In genomic region chr2:118813981-118814836, GRCm38 (mm10) we compare ENCODE assay signal across 8 mouse cellular contexts. TPM values are rescaled to one million over a fixed set of nuclear protein-coding genes. Genes with fewer than 3 reads are reported as not detected.
DNase-seq lines count a peak whose midpoint lies in the region; ATAC-seq and TF ChIP-seq lines count a peak whose summit lies in the region.

Gene Knstrn (plus strand): TSS chr2:118814003.

- no peaks in the 10 kb centered on the region for H3K79me2 ChIP-seq in liver, adult 2 months (ENCODE audit: control insufficient read depth, insufficient read depth, low read length)

- H3K36me3 ChIP-seq in erythroblast, embryonic 14.5 days (ENCODE audit: control insufficient read depth) = peaks cover 41% of the 10 kb centered on the region
- peaks cover 27% of the 10 kb centered on the region for H3K36me3 ChIP-seq in heart, embryonic 12.5 days
- peaks cover 22% of the 10 kb centered on the region for H3K36me3 ChIP-seq in kidney, embryonic 16.5 days (ENCODE audit: insufficient read depth, low read length)
- no peaks in the 10 kb centered on the region for H3K36me3 ChIP-seq in liver, adult 2 months (ENCODE audit: control insufficient read depth, insufficient read depth, low read length)

- peak; percentile 92 for ATAC-seq in heart, embryonic 12.5 days (ENCODE audit: insufficient number of reproducible peaks, low FRiP score)
- peak; percentile 96 for ATAC-seq in kidney, embryonic 16.5 days (ENCODE audit: low FRiP score, low TSS enrichment)
- peak; percentile 100 for ATAC-seq in monocyte, adult 5-6 weeks (replicated peaks; ENCODE audit: insufficient number of reproducible peaks, low FRiP score, low TSS enrichment, poor library complexity, severe bottlenecking)

- no peak for TF ChIP-seq POLR2A in liver, adult 2 months (IDR thresholded peaks at IDR 0.05; ENCODE audit: extremely low read depth, insufficient read depth, low read length)

- peak; percentile 93 for DNase-seq in CD4-positive, CD25-positive, alpha-beta regulatory T cell, adult 2 months (ENCODE audit: low read depth, low spot score)
- peak; percentile 74 for DNase-seq in brain, embryonic 18.5 days (ENCODE audit: low read depth, low spot score)
- peak; percentile 89 for DNase-seq in liver, adult 2 months (ENCODE audit: extremely low read depth, low read depth, low spot score)
- DNase-seq in spleen, postnatal 36 days (ENCODE audit: low spot score in 2 of 2) = peak; percentile 91 to 93

- peak within 1 kb of the TSS; percentile 80 for H3K4me2 ChIP-seq in heart, embryonic 12.5 days
- H3K4me2 ChIP-seq in kidney, embryonic 16.5 days (replicated peaks; ENCODE audit: low read depth, low read length) = peak within 1 kb of the TSS; percentile 73

- TF ChIP-seq CTCF in liver, adult 2 months (IDR thresholded peaks at IDR 0.05; ENCODE audit: low read depth, low read length) = no peak

- peak within 1 kb of the TSS; percentile 20; the same call in 1 of the 2 replicates for H3K27ac ChIP-seq in heart, embryonic 12.5 days (ENCODE audit: poor library complexity, severe bottlenecking)
- H3K27ac ChIP-seq in kidney, embryonic 16.5 days (ENCODE audit: low read length) = peak within 1 kb of the TSS; percentile 47; the same call in 1 of the 2 replicates
- no peak within 1 kb of the TSS for H3K27ac ChIP-seq in liver, adult 2 months (replicated peaks; ENCODE audit: insufficient read depth, low read depth, low read length)

- peaks cover 6% of the 10 kb centered on the region; the same call in 1 of the 2 replicates for H3K9me3 ChIP-seq in erythroblast, embryonic 14.5 days (ENCODE audit: control insufficient read depth, low read length)
- H3K9me3 ChIP-seq in heart, embryonic 12.5 days (replicated peaks) = no peaks in the 10 kb centered on the region
- peaks cover 2% of the 10 kb centered on the region; the same call in 1 of the 2 replicates for H3K9me3 ChIP-seq in kidney, embryonic 16.5 days (ENCODE audit: low read length)

- peaks cover 24% of the 10 kb centered on the region for H3K4me1 ChIP-seq in erythroblast, embryonic 14.5 days (ENCODE audit: control insufficient read depth)
- H3K4me1 ChIP-seq in heart, embryonic 12.5 days (replicated peaks) = peaks cover 18% of the 10 kb centered on the region
- H3K4me1 ChIP-seq in kidney, embryonic 16.5 days (ENCODE audit: insufficient read depth, low read length) = peaks cover 11% of the 10 kb centered on the region; the same call in 1 of the 2 replicates
- peaks cover 2% of the 10 kb centered on the region; the same call in 1 of the 2 replicates for H3K4me1 ChIP-seq in liver, adult 2 months (ENCODE audit: control insufficient read depth, insufficient read depth, low read length)

- H3K4me3 ChIP-seq in erythroblast, embryonic 14.5 days (replicated peaks) = peak within 1 kb of the TSS; percentile 74
- H3K4me3 ChIP-seq in heart, embryonic 12.5 days = peak within 1 kb of the TSS; percentile 69
- peak within 1 kb of the TSS; percentile 73 for H3K4me3 ChIP-seq in kidney, embryonic 16.5 days (ENCODE audit: low read length)
- peak within 1 kb of the TSS; percentile 74 for H3K4me3 ChIP-seq in liver, adult 2 months (ENCODE audit: insufficient read depth, low read depth, low read length)

- under 1% methylated on average over 49 of the region's 49 CpGs for WGBS in heart, embryonic 12.5 days
- under 1% methylated on average over 49 of the region's 49 CpGs for WGBS in kidney, embryonic 16.5 days
- 2% methylated on average over 49 of the region's 49 CpGs for WGBS in liver, adult 2 months

- H3K9ac ChIP-seq in heart, embryonic 12.5 days = peak within 1 kb of the TSS; percentile 78
- peak within 1 kb of the TSS; percentile 78 for H3K9ac ChIP-seq in kidney, embryonic 16.5 days (replicated peaks; ENCODE audit: low read length)
- peak within 1 kb of the TSS; percentile 66 for H3K9ac ChIP-seq in liver, adult 2 months (ENCODE audit: low read depth, low read length)

- peaks cover 3% of the 10 kb centered on the region; the same call in 1 of the 2 replicates for H3K27me3 ChIP-seq in erythroblast, embryonic 14.5 days (ENCODE audit: control insufficient read depth)
- no peaks in the 10 kb centered on the region for H3K27me3 ChIP-seq in heart, embryonic 12.5 days (replicated peaks)
- 0 out of 2 replicates have a peak, but pooled peaks cover 2% of the 10 kb centered on the region for H3K27me3 ChIP-seq in kidney, embryonic 16.5 days (ENCODE audit: insufficient read depth, low read length)
- H3K27me3 ChIP-seq in liver, adult 2 months (ENCODE audit: control insufficient read depth, insufficient read depth, low read length) = no peaks in the 10 kb centered on the region

RNA-seq across cellular contexts. Expression of gene Knstrn, which starts in this region (rescaled TPM):
- polyA plus RNA-seq in erythroblast, embryonic 14.5 days (2012) = 26.7 and 32.4 TPM in 2 replicates
- 109 and 115 TPM in 2 replicates for polyA plus RNA-seq in heart, embryonic 12.5 days (2016; fragmentation: Nextera tagmentation; extraction: Ambion mirVana)
- polyA plus RNA-seq in kidney, embryonic 16.5 days (2015; fragmentation: Nextera tagmentation; extraction: Ambion mirVana) = 113 and 119 TPM in 2 replicates
- total RNA-seq in liver, adult 2 months (2014; rRNA removed) = 0.83 and 2.7 TPM in 2 replicates
- 0.11 and 0.22 TPM in 2 replicates for polyA plus RNA-seq in liver, adult 2 months (2012; rRNA removed)
- total RNA-seq in monocyte, adult 5-6 weeks (2017) = 6.5 to 23.1 TPM (median 15.4 TPM) in 3 replicates

Comparison
In these comparisons a context has a peak if more than half of its experiments do, and no peak if none do; other contexts are left out.
1. RNA of gene Knstrn (polyA plus RNA-seq): 113 to 119 TPM in kidney, embryonic 16.5 days, 109 to 115 TPM in heart, embryonic 12.5 days and 26.7 to 32.4 TPM in erythroblast, embryonic 14.5 days; 0.11 to 0.22 TPM in liver, adult 2 months; every median in the first group is over 10 times any median in the second.
2. Peak in every context shown above with its lines, with median percentiles within 50 percentile points of each other: DNase-seq, H3K4me3 ChIP-seq, ATAC-seq and H3K9ac ChIP-seq.